In genomic region chr3:52537362-52537911, GRCm38 (mm10) we compare ENCODE assay signal across 20 mouse cellular contexts.
"Had no signal": no experiment of that assay in that cellular context is flagged by ENCODE, and none has a peak within 500 bp of the region (broad histone marks: within the 10 kb centered on the region; RNA-seq: fewer than 3 reads in every experiment).

No protein-coding gene starts in this region.

- H3K27ac ChIP-seq: liver, embryonic 14.5 days; lung, embryonic 15.5 days; macrophage; midbrain, embryonic 12.5 days; midbrain, embryonic 15.5 days; neural tube, embryonic 13.5 days; neural tube, embryonic 15.5 days had no signal

- H3K36me3 ChIP-seq: lung, embryonic 15.5 days; midbrain, embryonic 12.5 days; midbrain, embryonic 15.5 days; neural tube, embryonic 13.5 days; neural tube, embryonic 15.5 days had no signal

- H3K4me2 ChIP-seq: lung, embryonic 15.5 days; midbrain, embryonic 12.5 days; midbrain, embryonic 15.5 days; neural tube, embryonic 13.5 days; neural tube, embryonic 15.5 days had no signal

- H3K9me3 ChIP-seq: lung, embryonic 15.5 days; megakaryocyte, embryonic 14.5 days; midbrain, embryonic 12.5 days; midbrain, embryonic 15.5 days; neural tube, embryonic 13.5 days; neural tube, embryonic 15.5 days had no signal

- DNase-seq: lung, adult 2 months; lung, postnatal 14 days; lung, postnatal 36 days; retina, postnatal 1 day; right cerebral cortex, adult 18-20 months; right cerebral cortex, postnatal 25 days; right cerebral cortex, postnatal 4 days; spleen, adult 18-20 months; thymus, adult 18-20 months; thymus, postnatal 14 days; thymus, postnatal 36 days had no signal

- H3K4me3 ChIP-seq: lung, embryonic 15.5 days; megakaryocyte, embryonic 14.5 days; midbrain, embryonic 12.5 days; midbrain, embryonic 15.5 days; neural tube, embryonic 13.5 days; neural tube, embryonic 15.5 days had no signal

- ATAC-seq: lung, postnatal 0 days; midbrain, embryonic 15.5 days had no signal

- H3K9ac ChIP-seq: liver, embryonic 14.5 days; lung, embryonic 15.5 days; midbrain, embryonic 12.5 days; midbrain, embryonic 15.5 days; neural tube, embryonic 13.5 days; neural tube, embryonic 15.5 days had no signal

- H3K27me3 ChIP-seq: lung, embryonic 15.5 days; midbrain, embryonic 12.5 days; midbrain, embryonic 15.5 days; neural tube, embryonic 13.5 days; neural tube, embryonic 15.5 days had no signal
